Mouse (Mus musculus) hindbrain, embryonic 16.5 days (tissue): Measurements from ENCODE around the gene Nxpe2. TPM values are rescaled to one million over a fixed set of nuclear protein-coding genes. Genes with fewer than 3 reads are reported as not detected.

ENCODE experiments used
- ATAC-seq: fragments of 200-750 bp; cut with Nextera tagmentation; 2 replicates; pipeline ENCODE4 v1.8.0; 2017; ENCODE audit warnings: moderate TSS enrichment, moderate library complexity
- H3K27ac ChIP-seq: fragments of 300-500 bp; sonication (generic); 2 replicates; pipeline ENCODE4 v1.5.1; 2014; ENCODE audit warnings: low read depth, mild to moderate bottlenecking, control low read depth, low read length, moderate library complexity
- H3K27me3 ChIP-seq: fragments of 300-500 bp; sonication (generic); replicated peaks from 2 replicates; pipeline ENCODE4 v1.6.1; 2014; ENCODE audit warnings: low read length; ENCODE audit not compliant: control insufficient read depth, insufficient read depth
- H3K36me3 ChIP-seq: fragments of 300-500 bp; sonication (generic); 2 replicates; pipeline ENCODE4 v1.6.1; 2014; ENCODE audit warnings: mild to moderate bottlenecking, low read length, moderate library complexity, mixed read lengths; ENCODE audit not compliant: control insufficient read depth, insufficient read depth
- H3K4me1 ChIP-seq: fragments of 300-500 bp; sonication (generic); 2 replicates; pipeline ENCODE4 v1.6.1; 2014; ENCODE audit warnings: low read depth, low read length; ENCODE audit not compliant: control insufficient read depth, insufficient read depth
- H3K4me2 ChIP-seq: fragments of 300-500 bp; sonication (generic); 2 replicates; pipeline ENCODE4 v1.6.1; 2014; ENCODE audit warnings: mild to moderate bottlenecking, low read length, control low read depth, moderate library complexity
- H3K4me3 ChIP-seq: fragments of 300-500 bp; sonication (generic); 2 replicates; pipeline ENCODE4 v1.5.1; 2014; ENCODE audit warnings: mild to moderate bottlenecking, low read length, control low read depth, moderate library complexity
- H3K9ac ChIP-seq: fragments of 300-500 bp; sonication (generic); 2 replicates; pipeline ENCODE4 v1.6.1; 2014; ENCODE audit warnings: low read depth, mild to moderate bottlenecking, control low read depth, low read length, moderate library complexity
- H3K9me3 ChIP-seq: fragments of 300-500 bp; sonication (generic); 2 replicates; pipeline ENCODE4 v1.6.1; 2014; ENCODE audit warnings: mild to moderate bottlenecking, low read length, moderate library complexity; ENCODE audit not compliant: control insufficient read depth
- WGBS: fragments of 180-500 bp; shearing (Covaris S2); extraction: QIAGEN DNeasy Blood & Tissue Kit; methylation state at CpG from one replicate; pipeline ENCODE4 v1.1.7; 2014; 5-methylcytosine and 5-hydroxymethylcytosine counted together
- polyA plus RNA-seq: library from polyadenylated mRNA; unstranded; fragments of >200 nt; fragmentation: Nextera tagmentation; extraction: Ambion mirVana; gene quantifications from 2 replicates; pipeline ENCODE4 v1.2.1, GENCODE M21; 2015

The Nxpe2 gene
- polyA plus RNA-seq, 1 experiment from 2014 or later: 0.45 TPM

- no peak overlapping the region for H3K9ac ChIP-seq
- no peaks in the 10 kb centered on the region for H3K9me3 ChIP-seq
- H3K27me3 ChIP-seq: no peaks in the 10 kb centered on the region
- no peak overlapping the region for H3K4me2 ChIP-seq
- no peak overlapping the region for H3K27ac ChIP-seq
- no peaks in the 10 kb centered on the region for H3K36me3 ChIP-seq
- no peaks in the 10 kb centered on the region for H3K4me1 ChIP-seq
- no peak for ATAC-seq
- no peak overlapping the region for H3K4me3 ChIP-seq
- WGBS: 39% methylated on average over 3 of the region's 3 CpGs
Observed at GRCm38 (mm10) chr9:48354793-48355192, 1.5 kb upstream of the Nxpe2 start.

DNA sequence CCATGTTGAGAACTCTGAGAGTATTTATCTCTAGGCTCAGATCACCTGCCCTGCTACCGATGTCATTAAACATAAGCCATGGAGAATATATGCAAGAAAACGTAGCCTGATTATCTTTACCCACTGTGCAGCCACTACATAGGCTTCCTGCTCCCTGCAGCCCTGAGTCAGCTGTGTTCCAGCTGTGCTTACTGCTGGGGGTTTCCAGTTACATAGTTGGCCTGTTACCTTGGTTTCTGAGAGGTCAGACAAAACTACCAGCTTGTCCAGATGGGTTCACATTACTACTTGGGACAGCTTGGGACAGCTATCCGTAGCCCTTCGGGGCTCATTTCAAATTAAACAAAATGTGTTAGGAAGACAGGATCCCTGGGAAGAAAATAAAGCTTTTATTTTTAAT lies 868 bp upstream of the Nxpe2 start:
- no peaks in the 10 kb centered on the region for H3K27me3 ChIP-seq
- no peaks in the 10 kb centered on the region for H3K4me1 ChIP-seq
- no peak overlapping the region for H3K9ac ChIP-seq
- H3K36me3 ChIP-seq: no peaks in the 10 kb centered on the region
- H3K9me3 ChIP-seq: no peaks in the 10 kb centered on the region
- no peak overlapping the region for H3K4me2 ChIP-seq
- no peak overlapping the region for H3K4me3 ChIP-seq
- no peak for ATAC-seq
- 79% methylated on average over 4 of the region's 4 CpGs for WGBS
- H3K27ac ChIP-seq: no peak overlapping the region

- Histone ChIP-seq H3K27ac (no peak overlapping the region), H3K9ac (no peak overlapping the region), H3K4me3 (no peak overlapping the region), H3K9me3 (no peaks in the 10 kb centered on the region), H3K4me2 (no peak overlapping the region), H3K4me1 (no peaks in the 10 kb centered on the region), H3K36me3 (no peaks in the 10 kb centered on the region), H3K27me3 (no peaks in the 10 kb centered on the region)
- ATAC-seq: no peak
- 91% methylated on average over 3 of the region's 3 CpGs for WGBS
Observed at GRCm38 (mm10) chr9:48345866-48346265, 7.4 kb downstream of the Nxpe2 start.

DNA sequence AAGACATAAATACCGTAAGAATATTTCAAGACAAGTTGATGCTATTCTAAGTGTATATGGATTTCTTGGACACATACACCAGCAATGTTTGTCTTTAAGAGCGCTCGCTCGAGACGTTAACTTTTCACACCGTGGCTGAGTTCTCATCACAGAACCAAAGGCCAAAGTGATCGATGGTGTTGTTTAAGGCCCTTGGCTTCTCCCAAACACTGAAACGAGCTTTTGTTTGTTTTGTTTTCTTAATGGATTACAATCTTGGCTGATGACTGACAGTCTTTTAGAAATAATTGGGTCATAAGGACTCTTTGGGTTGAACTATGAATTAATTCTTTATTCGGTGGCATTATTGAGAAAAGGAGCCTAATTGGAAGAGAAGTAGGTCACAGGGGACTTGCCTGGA lies 7.8 kb downstream of the Nxpe2 start:
- Histone ChIP-seq H3K4me3 (no peak overlapping the region), H3K4me2 (no peak overlapping the region), H3K9me3 (no peaks in the 10 kb centered on the region), H3K4me1 (no peaks in the 10 kb centered on the region), H3K27me3 (no peaks in the 10 kb centered on the region), H3K36me3 (no peaks in the 10 kb centered on the region), H3K27ac (no peak overlapping the region), H3K9ac (no peak overlapping the region)
- ATAC-seq: no peak
- WGBS: 74% methylated on average over 9 of the region's 9 CpGs

- no peak for ATAC-seq
- 86% methylated on average over 10 of the region's 10 CpGs for WGBS
- no peak overlapping the region for H3K4me2 ChIP-seq
- H3K9ac ChIP-seq: no peak overlapping the region
- no peaks in the 10 kb centered on the region for H3K36me3 ChIP-seq
- H3K9me3 ChIP-seq: no peaks in the 10 kb centered on the region
- no peak overlapping the region for H3K27ac ChIP-seq
- no peak overlapping the region for H3K4me3 ChIP-seq
- no peaks in the 10 kb centered on the region; the same call in 1 of the 2 replicates for H3K4me1 ChIP-seq
- H3K27me3 ChIP-seq: no peaks in the 10 kb centered on the region
Observed at GRCm38 (mm10) chr9:48340708-48341380, 12.4 kb downstream of the Nxpe2 start.

GRCm38 (mm10) chr9:48339563-48339962 lies 13.7 kb downstream of the Nxpe2 start:
- Histone ChIP-seq H3K4me2 (no peak overlapping the region), H3K27me3 (no peaks in the 10 kb centered on the region), H3K9ac (no peak overlapping the region), H3K27ac (no peak overlapping the region), H3K9me3 (no peaks in the 10 kb centered on the region), H3K36me3 (no peaks in the 10 kb centered on the region), H3K4me3 (no peak overlapping the region), H3K4me1 (no peaks in the 10 kb centered on the region; the same call in 1 of the 2 replicates)
- ATAC-seq: no peak
- WGBS: 52% methylated on average over 5 of the region's 5 CpGs

GRCm38 (mm10) chr9:48338783-48339455 lies 14.3 kb downstream of the Nxpe2 start:
- Histone ChIP-seq H3K27ac (no peak overlapping the region), H3K36me3 (no peaks in the 10 kb centered on the region), H3K4me2 (no peak overlapping the region), H3K9me3 (no peaks in the 10 kb centered on the region), H3K4me3 (no peak overlapping the region), H3K4me1 (no peaks in the 10 kb centered on the region; the same call in 1 of the 2 replicates), H3K27me3 (no peaks in the 10 kb centered on the region), H3K9ac (no peak overlapping the region)
- 84% methylated on average over 4 of the region's 4 CpGs for WGBS
- ATAC-seq: no peak

GRCm38 (mm10) chr9:48329597-48329996 lies 23.7 kb downstream of the Nxpe2 start:
- WGBS: 92% methylated on average over 7 of the region's 7 CpGs
- H3K27ac ChIP-seq: no peak overlapping the region
- no peaks in the 10 kb centered on the region for H3K36me3 ChIP-seq
- no peaks in the 10 kb centered on the region for H3K27me3 ChIP-seq
- no peaks in the 10 kb centered on the region for H3K4me1 ChIP-seq
- H3K9me3 ChIP-seq: no peaks in the 10 kb centered on the region
- no peak for ATAC-seq
- H3K4me3 ChIP-seq: no peak overlapping the region
- no peak overlapping the region for H3K9ac ChIP-seq
- H3K4me2 ChIP-seq: no peak overlapping the region

DNA sequence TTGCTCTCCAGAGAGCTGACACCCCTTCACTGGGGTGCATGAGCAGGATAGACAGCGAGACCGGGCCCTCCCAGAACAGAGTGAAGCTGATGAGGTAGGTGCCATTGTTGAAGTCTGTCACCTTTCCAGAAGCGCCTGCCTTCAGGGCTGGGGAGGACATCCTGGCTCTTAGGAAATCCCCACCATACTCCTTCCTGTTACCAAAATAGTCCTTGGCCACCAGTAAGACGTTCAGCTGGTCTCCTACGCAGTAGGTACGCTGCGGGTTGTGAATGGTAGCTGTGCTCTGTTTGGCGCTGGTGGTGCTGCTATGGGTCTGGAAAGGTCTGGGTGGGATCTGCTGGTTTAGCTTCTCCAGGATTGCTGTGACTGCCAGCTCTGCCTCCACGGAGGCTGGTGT lies 26.9 kb downstream of the Nxpe2 start:
- Histone ChIP-seq H3K4me2 (no peak overlapping the region), H3K4me1 (no peaks in the 10 kb centered on the region), H3K4me3 (no peak overlapping the region), H3K9ac (no peak overlapping the region), H3K27me3 (no peaks in the 10 kb centered on the region), H3K27ac (no peak overlapping the region), H3K36me3 (no peaks in the 10 kb centered on the region), H3K9me3 (no peaks in the 10 kb centered on the region)
- no peak for ATAC-seq
- 94% methylated on average over 9 of the region's 9 CpGs for WGBS
